Mouse (Mus musculus): ENCODE data around the gene Ptchd4.
A peak's percentile ranks its signal among the peaks of the same experiment; 100 is the strongest.

The Ptchd4 gene

GRCm38 (mm10) chr17:42315669-42316611 is at the start of gene Ptchd4:
Gene Ptchd4 (plus strand): TSS chr17:42315947.
- DNase-seq (ENCODE audit: low read depth, low spot score): peak; percentile 80

GRCm38 (mm10) chr17:42276861-42277260 is 38.9 kb upstream of the Ptchd4 start:
- peak; percentile 66 for DNase-seq (ENCODE audit: low read depth, low spot score)

- peak; percentile 92 for DNase-seq (ENCODE audit: low read depth, low spot score)
Measured at GRCm38 (mm10) chr17:42284391-42284790, 31.4 kb upstream of the Ptchd4 start.

- peak; percentile 57 for DNase-seq (ENCODE audit: low read depth, low spot score)
Measured at GRCm38 (mm10) chr17:42286255-42286654, 29.5 kb upstream of the Ptchd4 start.

GRCm38 (mm10) chr17:42290341-42290740 is 25.4 kb upstream of the Ptchd4 start:
- DNase-seq (ENCODE audit: low read depth, low spot score): peak; percentile 61

GRCm38 (mm10) chr17:42291793-42292192 is 24.0 kb upstream of the Ptchd4 start:
- no peak for DNase-seq (ENCODE audit: low read depth, low spot score)

- peak; percentile 88 for DNase-seq (ENCODE audit: low read depth, low spot score)
Measured at GRCm38 (mm10) chr17:42297986-42298385, 17.8 kb upstream of the Ptchd4 start.

- no peak for DNase-seq (ENCODE audit: low read depth, low spot score)
Measured at GRCm38 (mm10) chr17:42299681-42300080, 16.1 kb upstream of the Ptchd4 start.

GRCm38 (mm10) chr17:42303062-42303577 is 12.6 kb upstream of the Ptchd4 start:
- no peak for DNase-seq (ENCODE audit: low read depth, low spot score)

GRCm38 (mm10) chr17:42304262-42304661 is 11.5 kb upstream of the Ptchd4 start:
- DNase-seq (ENCODE audit: low read depth, low spot score): peak; percentile 68

- DNase-seq (ENCODE audit: low read depth, low spot score): no peak
Measured at GRCm38 (mm10) chr17:42307001-42307400, 8.7 kb upstream of the Ptchd4 start.

GRCm38 (mm10) chr17:42310136-42310535 is 5.6 kb upstream of the Ptchd4 start:
- DNase-seq (ENCODE audit: low read depth, low spot score): no peak

GRCm38 (mm10) chr17:42316612-42316982 is 850 bp downstream of the Ptchd4 start:
- peak; percentile 77 for DNase-seq (ENCODE audit: low read depth, low spot score)

- peak; percentile 75 for DNase-seq (ENCODE audit: low read depth, low spot score)
Measured at GRCm38 (mm10) chr17:42335787-42336186, 20.0 kb downstream of the Ptchd4 start.

GRCm38 (mm10) chr17:42336571-42336970 is 20.8 kb downstream of the Ptchd4 start:
- peak; percentile 91 for DNase-seq (ENCODE audit: low read depth, low spot score)

- DNase-seq (ENCODE audit: low read depth, low spot score): peak; percentile 57
Measured at GRCm38 (mm10) chr17:42346027-42346426, 30.3 kb downstream of the Ptchd4 start.

- DNase-seq (ENCODE audit: low read depth, low spot score): peak; percentile 75
Measured at GRCm38 (mm10) chr17:42358481-42358880, 42.7 kb downstream of the Ptchd4 start.

- DNase-seq (ENCODE audit: low read depth, low spot score): no peak
Measured at GRCm38 (mm10) chr17:42363085-42363710, 47.5 kb downstream of the Ptchd4 start.

- DNase-seq (ENCODE audit: low read depth, low spot score): no peak
Measured at GRCm38 (mm10) chr17:42364716-42365115, 49.0 kb downstream of the Ptchd4 start.

- DNase-seq (ENCODE audit: low read depth, low spot score): peak; percentile 58
Measured at GRCm38 (mm10) chr17:42374881-42375280, 59.1 kb downstream of the Ptchd4 start.

- peak; percentile 73 for DNase-seq (ENCODE audit: low read depth, low spot score)
Measured at GRCm38 (mm10) chr17:42393086-42393485, 77.3 kb downstream of the Ptchd4 start.

- DNase-seq (ENCODE audit: low read depth, low spot score): peak; percentile 54
Measured at GRCm38 (mm10) chr17:42395299-42395698, 79.6 kb downstream of the Ptchd4 start.

Measured in brain, adult 2 months (tissue).